Mouse (Mus musculus): ENCODE measurements at regions not wholly inside any gene's neighbourhood (a gene's known extent, or its start where the extent isn't known, plus 50 kb on each side); places are given as distances from the start of the nearest gene placed in this dataset.

DNA sequence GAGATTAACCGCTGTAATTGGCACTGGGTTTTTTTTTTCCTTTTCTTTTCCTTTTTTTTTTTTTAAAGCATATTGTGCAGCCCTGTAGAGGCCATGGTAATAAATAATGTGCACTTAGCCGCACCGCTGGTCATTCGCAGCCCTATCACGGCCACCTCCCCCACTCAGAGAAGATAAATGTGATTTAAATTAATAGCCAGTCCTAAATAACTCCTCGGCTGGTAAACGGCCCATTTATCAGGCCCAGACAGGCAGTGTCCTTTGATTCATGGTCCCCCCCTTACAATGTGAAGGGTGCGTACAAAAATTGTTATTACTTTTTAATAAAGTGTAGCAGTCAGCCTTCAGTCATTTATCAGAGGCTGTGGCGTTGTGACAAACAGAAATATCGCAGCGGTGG is 266.4 kb downstream of the Irx2 start:
- no peaks in the 10 kb centered on the region for H3K36me3 ChIP-seq (ENCODE audit: control insufficient read depth, insufficient read depth, low read length)
- H3K27me3 ChIP-seq (ENCODE audit: control insufficient read depth, insufficient read depth, low read length), result no peaks in the 10 kb centered on the region
- no peak overlapping the region for H3K27ac ChIP-seq (ENCODE audit: control insufficient read depth, insufficient read depth, low read length)
- TF ChIP-seq POLR2A (IDR thresholded peaks at IDR 0.05; ENCODE audit: control insufficient read depth, extremely low read depth, insufficient read depth, low read length, poor library complexity) (no peak), CTCF (IDR thresholded peaks at IDR 0.05; ENCODE audit: borderline replicate concordance, control insufficient read depth, extremely low read depth, insufficient read depth, low read length, poor library complexity) (no peak)
- DNase-seq, result no peak
- H3K4me3 ChIP-seq (ENCODE audit: control insufficient read depth, insufficient read depth, low read length), result no peak overlapping the region
- 89% methylated on average over 11 of the region's 11 CpGs for WGBS
- no peaks in the 10 kb centered on the region for H3K4me1 ChIP-seq (replicated peaks; ENCODE audit: control insufficient read depth, insufficient read depth, low read length)

DNA sequence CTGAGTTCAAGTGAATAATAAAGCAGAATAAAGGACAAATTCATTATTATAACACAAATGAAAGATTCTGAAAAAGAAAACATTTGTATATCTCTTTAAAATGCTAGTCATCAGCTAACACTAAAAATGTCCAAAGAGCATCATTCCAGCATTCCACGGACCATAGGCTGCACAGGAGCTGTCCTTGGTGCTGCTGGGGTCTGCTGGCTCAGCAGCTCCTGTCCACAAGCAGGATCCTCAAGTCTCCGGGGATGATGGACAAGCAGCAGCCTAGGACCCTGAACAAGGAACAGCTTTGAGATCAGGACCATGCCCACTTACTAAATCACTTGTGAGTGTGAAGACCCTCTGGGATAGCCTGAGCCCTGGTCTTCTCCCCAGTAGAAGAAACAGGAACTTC is 274.0 kb downstream of the Irx2 start:
- H3K36me3 ChIP-seq (ENCODE audit: control insufficient read depth, insufficient read depth, low read length), result no peaks in the 10 kb centered on the region
- 44% methylated on average over 2 of the region's 2 CpGs for WGBS
- no peaks in the 10 kb centered on the region for H3K4me1 ChIP-seq (replicated peaks; ENCODE audit: control insufficient read depth, insufficient read depth, low read length)
- H3K27ac ChIP-seq (ENCODE audit: control insufficient read depth, insufficient read depth, low read length), result no peak overlapping the region
- TF ChIP-seq CTCF (IDR thresholded peaks at IDR 0.05; ENCODE audit: borderline replicate concordance, control insufficient read depth, extremely low read depth, insufficient read depth, low read length, poor library complexity), result no peak
- TF ChIP-seq POLR2A (IDR thresholded peaks at IDR 0.05; ENCODE audit: control insufficient read depth, extremely low read depth, insufficient read depth, low read length, poor library complexity), result no peak
- no peaks in the 10 kb centered on the region for H3K27me3 ChIP-seq (ENCODE audit: control insufficient read depth, insufficient read depth, low read length)
- DNase-seq, result no peak
- H3K4me3 ChIP-seq (ENCODE audit: control insufficient read depth, insufficient read depth, low read length), result no peak overlapping the region

- Histone ChIP-seq H3K4me3 (ENCODE audit: control insufficient read depth, insufficient read depth, low read length) (no peak overlapping the region), H3K27me3 (ENCODE audit: control insufficient read depth, insufficient read depth, low read length) (no peaks in the 10 kb centered on the region), H3K36me3 (ENCODE audit: control insufficient read depth, insufficient read depth, low read length) (no peaks in the 10 kb centered on the region), H3K27ac (ENCODE audit: control insufficient read depth, insufficient read depth, low read length) (no peak overlapping the region), H3K4me1 (replicated peaks; ENCODE audit: control insufficient read depth, insufficient read depth, low read length) (no peaks in the 10 kb centered on the region)
- TF ChIP-seq CTCF (IDR thresholded peaks at IDR 0.05; ENCODE audit: borderline replicate concordance, control insufficient read depth, extremely low read depth, insufficient read depth, low read length, poor library complexity), result no peak
- no peak for DNase-seq
- WGBS, result 90% methylated on average over 4 of the region's 4 CpGs
These were observed 290.3 kb downstream of the Irx2 start for GRCm38 (mm10) chr13:72918895-72919294.

GRCm38 (mm10) chr13:72920368-72920767 is 291.7 kb downstream of the Irx2 start:
- Histone ChIP-seq H3K27ac (ENCODE audit: control insufficient read depth, insufficient read depth, low read length) (no peak overlapping the region), H3K4me1 (replicated peaks; ENCODE audit: control insufficient read depth, insufficient read depth, low read length) (no peaks in the 10 kb centered on the region), H3K27me3 (ENCODE audit: control insufficient read depth, insufficient read depth, low read length) (no peaks in the 10 kb centered on the region), H3K4me3 (ENCODE audit: control insufficient read depth, insufficient read depth, low read length) (no peak overlapping the region), H3K36me3 (ENCODE audit: control insufficient read depth, insufficient read depth, low read length) (no peaks in the 10 kb centered on the region)
- WGBS, result 19% methylated on average over 1 of the region's 1 CpGs
- TF ChIP-seq CTCF (IDR thresholded peaks at IDR 0.05; ENCODE audit: borderline replicate concordance, control insufficient read depth, extremely low read depth, insufficient read depth, low read length, poor library complexity) (no peak), POLR2A (IDR thresholded peaks at IDR 0.05; ENCODE audit: control insufficient read depth, extremely low read depth, insufficient read depth, low read length, poor library complexity) (no peak)
- DNase-seq, result no peak

DNA sequence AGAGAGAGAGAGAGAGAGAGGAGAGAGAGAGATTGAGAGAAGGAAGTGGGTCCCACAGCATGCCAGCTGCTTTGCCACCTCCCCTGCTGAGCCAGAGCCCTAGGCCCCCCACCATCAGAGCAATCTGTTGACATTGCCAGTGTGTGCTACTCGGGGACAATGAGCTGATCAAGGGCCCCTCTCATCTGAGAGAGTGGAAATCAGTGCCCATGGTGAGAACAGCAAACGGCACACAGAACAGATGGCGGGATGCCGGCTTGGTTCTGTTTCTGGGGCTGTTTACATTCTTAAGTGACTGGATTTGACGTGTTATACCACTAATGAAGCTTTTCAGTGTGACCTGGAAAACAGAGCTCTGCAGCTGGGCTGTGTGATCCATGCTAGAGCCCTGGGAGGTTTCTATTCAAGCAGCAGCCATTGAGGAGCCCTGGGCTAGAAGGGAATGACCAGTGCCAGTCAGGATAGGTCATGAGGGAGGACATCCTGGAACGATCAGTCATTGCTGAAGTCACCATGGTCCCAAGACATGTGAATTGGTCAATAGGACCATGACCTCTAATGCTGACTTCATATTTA is 296.0 kb downstream of the Irx2 start:
- H3K27ac ChIP-seq (ENCODE audit: control insufficient read depth, insufficient read depth, low read length), result no peak overlapping the region
- no peaks in the 10 kb centered on the region for H3K4me1 ChIP-seq (replicated peaks; ENCODE audit: control insufficient read depth, insufficient read depth, low read length)
- H3K4me3 ChIP-seq (ENCODE audit: control insufficient read depth, insufficient read depth, low read length), result no peak overlapping the region
- no peak for DNase-seq
- TF ChIP-seq POLR2A (IDR thresholded peaks at IDR 0.05; ENCODE audit: control insufficient read depth, extremely low read depth, insufficient read depth, low read length, poor library complexity) (no peak), CTCF (IDR thresholded peaks at IDR 0.05; ENCODE audit: borderline replicate concordance, control insufficient read depth, extremely low read depth, insufficient read depth, low read length, poor library complexity) (no peak)
- WGBS, result 38% methylated on average over 6 of the region's 6 CpGs
- no peaks in the 10 kb centered on the region for H3K27me3 ChIP-seq (ENCODE audit: control insufficient read depth, insufficient read depth, low read length)
- no peaks in the 10 kb centered on the region for H3K36me3 ChIP-seq (ENCODE audit: control insufficient read depth, insufficient read depth, low read length)

GRCm38 (mm10) chr13:72937246-72937645 is 308.6 kb downstream of the Irx2 start:
- no peak for TF ChIP-seq CTCF (IDR thresholded peaks at IDR 0.05; ENCODE audit: borderline replicate concordance, control insufficient read depth, extremely low read depth, insufficient read depth, low read length, poor library complexity)
- TF ChIP-seq POLR2A (IDR thresholded peaks at IDR 0.05; ENCODE audit: control insufficient read depth, extremely low read depth, insufficient read depth, low read length, poor library complexity), result no peak
- Histone ChIP-seq H3K27me3 (ENCODE audit: control insufficient read depth, insufficient read depth, low read length) (no peaks in the 10 kb centered on the region), H3K36me3 (ENCODE audit: control insufficient read depth, insufficient read depth, low read length) (no peaks in the 10 kb centered on the region), H3K4me1 (replicated peaks; ENCODE audit: control insufficient read depth, insufficient read depth, low read length) (no peaks in the 10 kb centered on the region), H3K27ac (ENCODE audit: control insufficient read depth, insufficient read depth, low read length) (no peak overlapping the region), H3K4me3 (ENCODE audit: control insufficient read depth, insufficient read depth, low read length) (no peak overlapping the region)
- no peak for DNase-seq
- WGBS, result 86% methylated on average over 4 of the region's 4 CpGs
